Mouse (Mus musculus) cerebellum, adult 11 months (tissue): ENCODE results near the gene St6gal1.

Experiments
- DNase-seq: peaks from one replicate; pipeline ENCODE4 v3.0.0; 2022

The St6gal1 gene

DNA sequence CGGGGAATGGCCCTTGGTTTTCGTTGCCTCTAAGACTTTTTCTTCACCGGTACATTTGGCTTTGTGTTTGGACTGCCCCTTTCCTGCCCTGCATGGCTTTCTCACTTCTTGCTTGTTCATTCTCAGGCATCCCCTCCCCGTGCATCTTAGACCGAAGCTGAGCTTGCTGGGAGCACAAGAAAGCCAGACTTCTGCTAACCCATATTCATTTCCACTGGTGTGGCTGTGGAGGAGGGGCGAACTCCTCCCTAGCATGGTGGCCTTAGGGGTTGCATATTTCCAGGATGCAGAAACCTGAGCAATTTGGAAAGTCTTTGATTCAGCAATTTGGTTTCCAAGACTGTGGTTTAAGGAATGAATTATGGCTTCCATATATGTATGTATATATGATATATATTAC, 29.1 kb downstream of the St6gal1 start:
- DNase-seq, result no peak

GRCm38 (mm10) chr16:23254062-23254461, 29.5 kb downstream of the St6gal1 start:
- no peak for DNase-seq

DNA sequence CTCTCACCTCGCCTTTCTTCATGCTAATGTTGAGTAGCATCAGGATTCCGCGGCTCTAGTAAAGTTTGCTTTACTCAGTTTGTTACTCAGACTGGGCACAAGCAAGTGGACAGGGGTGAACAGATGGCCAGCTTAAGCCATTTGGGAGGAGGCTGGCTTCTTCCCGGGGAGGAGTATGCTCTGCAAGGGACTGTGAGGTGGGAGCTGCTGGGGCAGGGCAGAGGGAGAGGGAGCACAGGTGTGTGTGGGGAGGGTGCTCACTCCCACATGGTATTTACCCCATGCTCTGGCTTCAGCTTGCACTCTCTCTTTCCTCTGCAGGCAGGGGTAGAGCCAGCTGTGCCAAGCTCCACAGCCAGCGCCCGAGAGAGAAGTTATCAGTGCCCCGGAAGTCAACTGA, 32.1 kb downstream of the St6gal1 start:
- DNase-seq, result no peak

GRCm38 (mm10) chr16:23258429-23258822, 33.9 kb downstream of the St6gal1 start:
- no peak for DNase-seq

GRCm38 (mm10) chr16:23258823-23259457, 34.4 kb downstream of the St6gal1 start:
- no peak for DNase-seq

DNA sequence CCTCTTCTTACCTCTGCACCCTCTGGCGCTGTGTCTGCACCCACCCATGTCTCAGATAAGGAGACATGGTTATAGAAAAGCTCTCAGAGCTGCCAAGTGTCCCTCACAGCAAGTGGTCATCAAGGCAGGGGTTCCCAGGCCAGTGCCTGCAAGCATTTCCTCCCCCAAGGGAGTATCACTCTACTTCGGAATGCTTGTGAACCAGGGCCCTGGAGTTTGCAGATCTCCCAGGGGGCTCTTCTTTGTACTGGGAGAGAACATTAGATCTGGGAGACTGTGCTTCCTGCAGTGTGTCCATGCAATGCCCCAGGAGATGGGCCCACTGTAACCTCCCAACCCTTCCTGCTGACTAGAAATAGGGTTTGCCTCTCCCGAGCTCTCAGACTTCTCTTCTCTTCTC, 35.0 kb downstream of the St6gal1 start:
- DNase-seq, result no peak

GRCm38 (mm10) chr16:23262131-23262768, 37.7 kb downstream of the St6gal1 start:
- no peak for DNase-seq

- DNase-seq, result no peak
Measured at GRCm38 (mm10) chr16:23262846-23263245, 38.3 kb downstream of the St6gal1 start.

DNA sequence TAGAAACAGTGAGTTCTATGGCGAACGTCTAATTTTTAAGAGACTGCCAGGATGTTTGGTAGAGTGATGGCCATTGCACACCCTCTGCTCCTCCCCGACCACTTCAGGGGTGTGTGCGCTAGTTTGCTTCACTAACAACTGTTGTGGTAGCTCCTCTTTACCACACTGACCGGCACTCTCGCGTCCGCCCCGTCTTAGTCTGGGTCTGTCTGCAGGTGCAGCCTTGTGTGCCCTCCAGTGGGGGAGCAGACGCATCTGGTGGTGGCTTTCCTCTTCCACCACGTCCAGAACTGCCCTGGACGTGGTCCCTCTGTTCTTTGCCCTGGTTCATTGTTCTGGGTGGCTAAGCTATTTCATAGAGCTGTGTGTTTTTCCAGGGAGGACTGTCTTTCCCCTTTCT, 40.5 kb downstream of the St6gal1 start:
- DNase-seq, result no peak

DNA sequence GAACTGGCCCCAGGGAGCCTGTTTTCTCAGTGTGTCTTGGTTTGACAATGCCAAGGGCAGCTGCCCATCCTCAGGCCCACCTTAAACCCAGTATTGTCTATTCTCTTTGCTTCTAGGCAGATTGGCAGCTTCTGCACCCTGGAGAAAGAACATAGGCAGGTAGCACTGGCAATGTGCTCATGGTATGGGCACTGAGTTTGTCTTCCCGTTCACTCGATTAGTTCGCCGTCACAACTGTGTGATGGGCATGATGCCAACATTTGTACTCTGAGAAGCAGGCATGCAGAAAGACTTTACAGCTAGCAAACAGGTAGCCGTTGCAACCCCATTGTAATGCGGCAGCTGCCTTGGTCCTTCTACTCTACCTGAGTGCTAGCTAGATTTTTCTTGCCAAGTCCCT, 40.9 kb downstream of the St6gal1 start:
- DNase-seq, result no peak

GRCm38 (mm10) chr16:23266293-23266692, 41.8 kb downstream of the St6gal1 start:
- DNase-seq, result no peak

- no peak for DNase-seq
Measured at GRCm38 (mm10) chr16:23266896-23267295, 42.4 kb downstream of the St6gal1 start.

- DNase-seq, result no peak
Measured at GRCm38 (mm10) chr16:23268231-23268630, 43.7 kb downstream of the St6gal1 start.

DNA sequence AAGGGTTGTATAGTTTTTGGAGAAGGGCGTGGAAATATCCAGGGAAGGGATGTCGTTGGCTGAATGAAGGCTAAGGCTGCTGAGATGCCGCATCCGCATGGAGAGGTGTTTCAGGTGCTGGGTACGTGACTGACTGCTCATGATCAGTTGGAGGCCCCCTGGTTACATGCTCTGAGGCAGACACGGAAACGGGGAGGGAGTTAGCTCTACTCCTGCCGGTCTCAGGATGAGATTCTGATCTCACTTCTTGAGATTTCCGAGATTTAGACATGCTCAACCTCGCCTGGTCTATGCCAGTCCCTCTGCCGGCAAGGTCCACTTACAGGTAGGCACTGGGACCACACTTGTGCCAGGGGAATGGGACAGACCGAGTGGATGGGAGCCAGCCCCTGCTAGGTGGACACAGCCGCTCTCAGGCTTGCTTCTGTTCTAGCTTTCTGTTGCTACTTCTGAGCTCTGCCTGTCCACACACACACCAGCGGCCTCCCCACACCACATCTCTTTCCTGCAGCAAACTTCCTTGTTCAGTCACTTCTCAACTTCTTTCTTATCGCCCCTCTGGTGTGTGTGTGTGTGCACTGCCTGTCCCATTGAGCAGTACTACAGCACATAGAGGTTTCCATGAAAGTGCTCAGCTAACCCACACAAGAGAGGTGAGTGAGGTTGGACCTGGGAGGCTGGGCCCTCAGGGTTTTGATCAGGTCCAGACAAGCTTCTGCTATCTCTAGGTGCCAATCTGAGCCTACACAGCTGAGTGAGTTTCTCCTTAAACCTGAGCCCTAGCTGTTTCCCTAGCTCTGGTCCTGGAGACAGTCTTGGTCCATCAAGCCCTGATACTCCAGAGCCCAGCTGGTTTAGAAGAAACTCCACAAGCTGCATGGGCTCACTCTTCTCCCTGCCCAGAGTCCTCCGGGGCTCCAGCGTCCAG, 44.8 kb downstream of the St6gal1 start:
- no peak for DNase-seq

DNA sequence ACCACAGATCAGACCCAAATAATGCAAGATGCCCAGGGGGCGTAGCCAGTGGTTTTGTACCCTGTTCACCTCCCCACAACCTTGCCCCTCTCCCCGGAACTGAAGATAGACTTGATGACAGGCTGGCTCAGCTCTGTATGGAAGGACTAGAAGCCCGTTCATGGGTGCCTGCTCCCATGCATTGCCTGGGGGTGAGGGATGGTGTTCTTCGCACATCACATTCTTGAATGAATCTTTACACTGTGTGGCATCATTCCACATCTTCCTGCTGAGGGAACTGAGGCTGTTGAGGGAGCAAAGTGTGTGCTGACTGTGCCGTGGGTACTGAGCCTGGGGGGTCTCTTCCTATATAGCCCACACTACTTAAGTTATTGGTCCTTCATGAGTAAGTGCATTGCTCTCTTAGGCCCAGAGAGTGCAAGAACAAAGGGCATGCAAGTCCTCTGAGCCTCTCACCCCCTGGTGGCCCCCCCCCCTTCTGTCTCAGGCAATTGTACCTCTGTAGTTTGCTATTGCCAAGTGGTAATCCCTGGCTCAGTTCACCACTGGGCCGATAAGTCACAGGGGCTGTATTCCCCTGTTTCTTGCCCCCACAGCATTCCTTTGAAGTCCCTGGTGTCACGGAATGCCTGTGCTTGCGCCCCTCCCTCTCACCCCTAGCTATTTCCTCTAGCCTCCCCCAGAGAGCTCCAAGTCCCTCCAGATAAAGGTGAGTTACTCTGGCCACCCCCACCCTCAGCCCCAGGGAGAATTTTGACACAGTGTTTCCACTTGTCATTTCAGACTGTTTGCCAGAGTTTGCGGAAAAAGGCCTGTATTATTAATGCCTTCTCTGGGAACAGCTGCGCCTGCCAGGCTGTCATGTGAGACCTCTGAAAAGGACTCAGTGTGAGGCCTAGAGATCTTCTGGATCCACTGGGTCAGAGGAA, 45.7 kb downstream of the St6gal1 start:
- no peak for DNase-seq

DNA sequence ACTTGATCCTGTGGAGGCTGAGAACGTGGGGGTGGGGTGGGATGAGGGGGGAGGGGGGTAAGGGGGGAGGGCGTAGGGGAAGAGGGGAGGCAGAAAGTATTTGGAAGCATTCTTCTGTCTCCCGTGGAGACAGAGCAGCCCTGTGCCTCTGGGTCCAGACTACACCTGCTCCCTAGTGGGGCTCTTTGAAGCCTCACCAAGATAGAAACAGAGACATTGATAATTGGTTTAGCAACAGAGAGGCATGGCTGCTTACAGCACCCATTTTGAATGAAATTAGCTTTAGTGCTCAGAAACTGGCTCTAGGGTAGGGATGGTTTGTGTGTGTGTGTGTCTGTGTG, 46.3 kb downstream of the St6gal1 start:
- no peak for DNase-seq

- no peak for DNase-seq
Measured at GRCm38 (mm10) chr16:23271746-23272520, 47.4 kb downstream of the St6gal1 start.

DNA sequence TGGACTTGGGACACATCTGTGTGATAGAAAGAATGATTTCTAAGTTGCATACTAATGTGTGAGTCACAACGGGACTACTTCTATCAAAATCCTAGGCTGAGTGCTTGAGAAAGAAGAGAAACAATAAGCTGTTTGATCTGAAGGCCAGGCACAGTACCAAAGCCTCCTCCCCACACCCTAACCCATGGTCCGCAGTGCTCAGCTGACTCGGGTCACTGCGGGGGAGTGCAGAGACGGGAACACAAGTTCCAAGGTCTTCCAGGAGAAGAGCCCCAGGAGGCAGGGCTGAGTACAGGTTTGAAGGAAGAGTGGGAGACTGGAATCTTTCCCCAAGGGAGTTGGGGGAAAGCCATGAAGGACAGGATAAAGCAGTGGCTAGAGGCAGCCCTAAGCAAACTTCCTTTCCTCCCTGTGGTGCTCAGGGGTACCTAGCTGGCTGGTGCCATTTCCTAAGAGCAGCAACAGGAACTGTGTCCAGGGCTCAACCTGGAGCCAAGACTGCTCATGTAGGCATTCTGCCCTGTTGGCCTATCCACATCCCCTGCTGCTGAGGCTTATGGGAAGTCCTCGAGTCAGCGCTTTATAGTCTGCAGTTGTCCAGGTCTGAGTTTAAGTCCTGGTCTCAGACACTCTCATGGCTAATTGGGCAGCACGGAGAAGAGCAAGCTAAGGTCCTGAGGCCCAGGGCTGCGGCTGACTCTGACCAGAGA, 48.1 kb downstream of the St6gal1 start:
- DNase-seq, result no peak

DNA sequence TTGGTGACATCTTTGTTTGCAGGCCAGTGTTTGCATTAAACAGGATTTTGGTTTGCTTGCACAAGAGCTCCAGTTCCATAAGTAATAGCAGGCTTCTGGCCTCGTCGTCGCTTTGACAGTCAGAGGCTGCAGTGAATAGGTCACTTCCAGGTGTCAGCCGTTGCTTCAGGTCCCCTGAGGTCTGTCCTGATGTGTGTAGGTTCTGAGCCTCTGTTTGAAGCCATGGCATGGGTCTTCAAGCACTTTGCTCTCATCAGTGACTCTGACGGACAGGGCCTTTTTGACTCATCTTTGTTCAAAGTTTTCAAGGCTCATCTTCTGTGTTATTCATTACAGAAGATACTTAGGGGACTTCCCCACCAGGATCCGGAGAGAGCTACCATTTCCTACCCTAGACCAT, 49.5 kb downstream of the St6gal1 start:
- DNase-seq, result no peak

GRCm38 (mm10) chr16:23274606-23275310, 50.2 kb downstream of the St6gal1 start:
- no peak for DNase-seq

GRCm38 (mm10) chr16:23275661-23276060, 51.1 kb downstream of the St6gal1 start:
- no peak for DNase-seq
